Mouse (Mus musculus) heart, adult 2 months (tissue): Measurements from ENCODE around the gene Sox15.

Experiments
- CTCF ChIP-seq: fragments of 200-600 bp; IDR thresholded peaks from 2 replicates; pipeline ENCODE4 v1.8.1; 2022; ENCODE audit warnings: antibody characterized with exemption, mild to moderate bottlenecking, moderate library complexity
- EP300 ChIP-seq: fragments of 200-500 bp; IDR thresholded peaks from 2 replicates; pipeline ENCODE4 v1.6.1; 2011; ENCODE audit warnings: low read depth, low read length, control low read depth; ENCODE audit not compliant: insufficient read depth
- POLR2A ChIP-seq: fragments of 200-500 bp; IDR thresholded peaks from 2 replicates; pipeline ENCODE4 v1.6.1; 2011; ENCODE audit warnings: mild to moderate bottlenecking, low read depth, low read length, control low read depth; ENCODE audit not compliant: insufficient read depth

DNA sequence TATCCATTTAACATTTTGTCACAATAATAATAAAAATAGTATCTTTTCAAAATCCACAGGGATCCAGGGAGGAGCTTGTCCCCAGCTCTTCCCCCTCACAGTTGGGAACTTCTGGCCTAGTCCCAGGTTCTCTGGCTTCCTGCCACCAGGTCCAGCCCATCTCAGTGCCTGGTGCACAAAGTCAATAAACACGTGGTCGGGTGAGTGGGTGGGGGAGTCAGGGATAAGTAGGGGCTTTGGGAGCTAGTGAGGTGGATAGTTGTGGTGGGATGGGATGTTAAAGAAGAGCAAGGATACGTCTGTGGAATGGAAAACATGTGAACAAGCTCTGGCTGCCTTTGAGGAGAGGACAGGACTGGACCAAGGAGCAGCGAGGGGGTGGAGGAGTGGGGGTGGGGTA lies 31.3 kb downstream of the Sox15 start:
- no peak for TF ChIP-seq CTCF
- TF ChIP-seq POLR2A: no peak; the same call in 1 of the 2 replicates
- no peak for TF ChIP-seq EP300
